Mouse (Mus musculus): ENCODE data around the gene Cnot2. TPM values are rescaled to one million over a fixed set of nuclear protein-coding genes. Genes with fewer than 3 reads are reported as not detected.
"Not testable (repeated sequence)": the region's sequence is repeated elsewhere in the genome, so short reads cannot be mapped to it uniquely, and the experiment has no call there.

The Cnot2 gene
- total RNA-seq (2015) (81.1 and 82.9 TPM in 2 replicates), total RNA-seq (2017) (102 and 111 TPM in 2 replicates)

DNA sequence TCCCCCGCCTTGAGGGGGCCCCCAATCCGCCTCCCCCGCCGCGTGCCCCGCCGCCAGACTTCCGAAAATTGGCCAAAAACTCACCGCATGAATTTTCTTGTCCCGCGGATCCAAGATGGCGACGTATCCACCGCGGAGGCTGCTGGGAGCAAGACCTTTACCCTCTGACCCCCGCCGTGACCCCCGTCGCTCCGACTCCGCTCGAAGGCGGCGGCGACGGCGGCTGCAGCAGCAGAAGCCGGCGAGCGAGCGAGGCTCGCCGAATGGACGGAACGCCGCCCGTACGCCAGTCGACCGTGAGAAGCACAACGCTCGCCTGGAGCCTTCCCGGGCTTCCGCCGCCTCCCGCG, at the start of gene Cnot2:
Cnot2 (minus strand) TSS at position 143 of the 350 bp plus-strand sequence.
- ATAC-seq (ENCODE audit: poor library complexity, severe bottlenecking), result peak; percentile 78

DNA sequence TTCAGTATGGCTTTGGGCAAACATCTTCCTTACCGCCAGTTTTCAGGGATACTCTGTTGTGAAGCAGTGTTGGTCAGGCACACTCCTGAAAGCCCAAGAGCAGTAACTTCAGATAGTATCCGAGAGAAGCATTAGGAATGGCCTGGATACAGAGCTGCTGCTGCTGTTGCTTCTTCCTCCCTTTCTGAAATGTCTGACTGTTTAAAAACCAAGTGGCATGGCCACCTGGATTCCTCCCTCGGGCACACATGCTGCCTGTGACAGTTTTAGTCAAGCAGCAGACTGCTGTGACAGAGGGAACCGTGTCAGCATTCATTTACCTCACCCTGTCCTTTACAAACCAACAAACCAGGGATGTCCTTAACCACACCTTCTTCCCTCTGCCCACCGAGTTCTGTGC, 47.6 kb upstream of the Cnot2 start:
- ATAC-seq (ENCODE audit: poor library complexity, severe bottlenecking), result no peak

DNA sequence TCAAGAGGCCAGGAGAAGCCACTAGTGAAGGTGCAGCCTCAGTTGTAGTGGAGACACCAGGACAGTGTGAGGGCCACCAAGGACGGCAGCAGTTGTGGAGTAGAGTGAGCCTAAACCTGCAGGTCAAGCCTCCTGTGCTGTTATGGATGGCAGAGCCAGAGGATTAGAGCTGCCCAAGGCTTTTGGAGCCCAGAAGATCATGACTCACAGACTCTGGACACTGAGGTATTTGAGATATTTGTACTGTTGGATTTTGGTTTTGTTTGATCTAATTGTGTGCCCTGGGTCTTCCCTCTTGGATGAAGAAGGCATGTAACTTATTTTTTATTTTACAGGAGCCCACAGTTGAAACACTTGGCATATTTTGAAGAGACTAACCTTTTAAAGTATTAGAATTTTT, 44.7 kb upstream of the Cnot2 start:
- ATAC-seq (ENCODE audit: poor library complexity, severe bottlenecking), result no peak

DNA sequence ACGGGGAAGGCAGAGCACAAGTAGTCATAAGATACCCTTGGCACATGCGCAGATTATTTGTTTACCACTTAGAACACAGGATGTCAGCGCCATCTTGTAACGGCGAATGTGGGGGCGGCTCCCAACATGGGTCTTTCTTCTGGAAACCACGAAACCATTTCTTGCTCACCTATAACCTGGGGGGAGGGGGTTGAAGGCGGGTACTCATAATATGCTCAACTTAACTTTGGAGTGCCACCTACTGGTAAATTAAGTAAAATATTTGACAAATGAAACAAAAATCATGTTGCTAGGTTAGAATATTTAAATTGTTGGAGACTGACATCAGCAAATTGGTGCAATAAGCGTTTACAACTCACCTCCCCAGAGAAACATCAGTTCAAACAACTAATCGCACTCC, 31.9 kb upstream of the Cnot2 start:
- not testable (repeated sequence) for ATAC-seq (ENCODE audit: poor library complexity, severe bottlenecking)

DNA sequence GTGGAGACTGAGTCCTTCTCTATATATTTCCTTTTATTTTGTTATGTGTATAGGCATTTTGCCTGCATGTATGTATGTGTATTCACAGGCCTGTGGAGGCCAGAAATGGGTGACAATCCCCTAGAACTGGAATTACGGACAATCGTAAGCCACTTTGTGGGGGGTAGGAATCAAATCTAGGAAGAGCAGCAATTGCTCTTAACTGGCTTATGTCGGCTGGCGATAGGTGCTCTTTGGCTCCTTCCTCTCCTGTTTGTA, 23.5 kb upstream of the Cnot2 start:
- ATAC-seq (ENCODE audit: poor library complexity, severe bottlenecking), result no peak

DNA sequence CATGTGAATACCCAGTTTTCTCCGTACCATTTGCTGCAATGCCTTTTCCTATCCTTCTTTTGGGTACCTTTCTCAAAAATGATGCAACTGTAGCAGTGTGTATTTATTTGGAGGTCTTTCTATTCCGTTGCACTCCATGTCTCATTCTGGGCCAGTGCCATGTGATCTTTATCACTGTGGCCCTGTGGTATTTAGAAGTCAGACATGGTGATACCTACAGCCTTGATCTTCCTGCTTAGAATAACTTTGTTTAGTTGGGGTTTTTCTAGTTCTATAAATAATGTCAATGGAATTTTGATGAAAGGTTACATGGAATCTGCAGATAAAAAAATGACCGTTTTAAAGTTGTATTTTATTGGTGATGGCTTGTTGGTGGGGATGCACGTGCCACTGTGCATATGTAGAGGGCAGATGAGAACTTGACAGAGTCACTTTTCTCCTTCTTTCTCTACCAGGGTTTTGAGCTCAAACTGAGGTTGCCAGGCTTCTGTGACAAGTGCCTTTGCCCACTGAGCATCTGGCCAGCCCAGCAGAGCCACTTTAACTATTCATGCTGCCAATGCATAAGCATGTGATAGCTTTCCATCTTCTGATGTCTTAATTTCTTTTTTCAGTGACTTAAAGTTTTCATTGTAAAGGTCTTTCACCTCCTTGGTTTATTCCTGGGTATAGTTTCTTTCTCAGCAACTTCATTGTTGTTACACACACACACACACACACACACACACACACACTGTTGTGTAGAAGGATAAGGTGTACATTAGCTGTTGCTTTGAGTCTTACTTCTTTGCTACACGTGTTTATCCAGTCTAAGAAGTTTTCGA, 23.0 kb upstream of the Cnot2 start:
- no peak for ATAC-seq (ENCODE audit: poor library complexity, severe bottlenecking)

DNA sequence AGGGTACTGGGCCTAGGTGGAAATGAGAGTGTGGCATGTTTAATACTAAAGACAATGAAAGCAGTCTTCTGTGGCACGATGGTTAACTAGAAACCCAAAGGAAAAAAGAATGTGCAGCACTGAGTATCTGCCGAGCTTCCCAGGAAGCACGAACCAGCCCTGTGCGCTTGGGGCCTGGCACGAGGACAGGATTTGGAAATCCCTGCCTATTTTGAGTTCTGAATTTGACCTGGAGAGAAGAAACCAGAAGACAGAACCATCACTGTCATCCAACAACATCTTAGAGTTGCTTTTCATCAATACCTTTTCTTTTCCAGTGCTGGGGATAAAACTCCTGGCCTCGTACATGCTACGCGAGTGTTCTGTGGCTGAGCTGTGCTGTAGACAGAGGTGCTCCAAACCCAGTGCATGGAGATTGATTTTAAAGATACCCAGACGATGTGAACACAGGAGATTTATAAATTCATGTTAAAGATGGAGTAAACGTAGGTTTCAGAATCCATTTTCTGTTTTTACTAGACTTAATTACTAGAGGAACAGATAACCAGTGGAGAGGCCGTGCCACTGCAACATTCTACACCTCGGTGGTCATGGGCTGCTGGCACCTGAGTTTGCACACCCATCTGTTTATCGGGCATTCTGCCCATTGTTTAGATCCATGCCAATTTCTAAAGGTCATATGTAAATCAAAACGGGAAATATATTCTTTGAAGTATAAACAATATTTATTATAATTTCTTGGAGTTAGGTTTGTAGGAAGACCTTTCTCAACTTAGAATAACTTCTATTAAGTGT, 17.9 kb upstream of the Cnot2 start:
- ATAC-seq (ENCODE audit: poor library complexity, severe bottlenecking), result no peak

DNA sequence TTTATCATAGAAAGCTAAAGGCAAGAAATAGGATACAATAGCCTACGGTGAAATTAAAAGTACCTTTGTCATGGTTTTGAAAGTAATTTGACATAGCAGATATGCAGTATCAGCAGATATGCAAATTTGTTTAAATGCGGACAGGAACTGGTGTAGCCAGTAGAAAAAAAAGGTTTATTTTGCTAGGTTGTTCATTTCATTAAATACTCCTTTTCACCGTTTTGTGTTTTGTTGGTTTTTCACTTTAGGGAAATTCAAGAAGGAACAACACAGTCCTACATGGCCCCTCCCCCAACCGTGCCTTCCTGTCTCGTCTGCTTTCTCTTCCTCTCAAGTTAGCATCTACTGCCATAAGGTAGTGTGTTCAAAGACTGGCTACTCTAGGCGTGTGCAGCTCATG, 1.4 kb upstream of the Cnot2 start:
- peak; percentile 46 for ATAC-seq (ENCODE audit: poor library complexity, severe bottlenecking)

DNA sequence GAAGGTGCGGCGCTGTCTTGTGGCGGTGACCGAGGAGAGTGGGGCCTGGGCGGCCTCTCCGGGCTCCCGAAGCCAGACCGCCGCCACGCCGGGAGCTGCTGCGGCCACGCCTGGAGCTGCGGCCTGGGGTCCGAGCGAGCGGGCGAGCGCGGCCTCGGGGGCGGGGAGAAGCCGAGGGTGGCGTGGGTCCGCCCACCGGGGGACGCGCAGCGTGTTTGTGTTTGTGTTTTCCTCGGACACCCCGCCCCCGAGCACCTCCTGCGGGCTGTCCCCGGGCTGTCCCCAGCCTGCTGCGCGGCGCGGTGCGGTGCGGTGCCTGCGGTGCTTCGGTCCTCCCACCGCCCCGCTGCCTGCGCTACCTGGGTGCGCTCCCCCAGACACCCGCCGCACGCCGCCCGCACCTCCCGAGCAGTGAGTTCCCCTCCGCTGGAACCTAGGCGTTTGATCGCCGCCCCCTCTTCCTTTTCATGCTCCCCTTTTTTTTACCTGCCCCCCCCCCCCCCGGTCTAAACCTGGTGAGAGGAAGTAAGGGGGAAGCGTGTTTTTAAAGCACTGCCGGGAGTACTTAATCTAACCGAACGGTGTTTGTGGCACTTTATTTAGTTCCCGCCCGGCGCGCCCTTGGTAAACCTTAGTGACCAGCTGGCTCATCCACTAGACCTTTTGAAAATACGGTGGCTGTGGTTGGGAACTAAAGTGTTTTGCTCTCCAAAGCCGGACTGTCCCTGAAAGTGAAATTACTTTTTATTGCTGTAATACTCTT, 589 bp upstream of the Cnot2 start:
- ATAC-seq (ENCODE audit: poor library complexity, severe bottlenecking), result peak; percentile 36

DNA sequence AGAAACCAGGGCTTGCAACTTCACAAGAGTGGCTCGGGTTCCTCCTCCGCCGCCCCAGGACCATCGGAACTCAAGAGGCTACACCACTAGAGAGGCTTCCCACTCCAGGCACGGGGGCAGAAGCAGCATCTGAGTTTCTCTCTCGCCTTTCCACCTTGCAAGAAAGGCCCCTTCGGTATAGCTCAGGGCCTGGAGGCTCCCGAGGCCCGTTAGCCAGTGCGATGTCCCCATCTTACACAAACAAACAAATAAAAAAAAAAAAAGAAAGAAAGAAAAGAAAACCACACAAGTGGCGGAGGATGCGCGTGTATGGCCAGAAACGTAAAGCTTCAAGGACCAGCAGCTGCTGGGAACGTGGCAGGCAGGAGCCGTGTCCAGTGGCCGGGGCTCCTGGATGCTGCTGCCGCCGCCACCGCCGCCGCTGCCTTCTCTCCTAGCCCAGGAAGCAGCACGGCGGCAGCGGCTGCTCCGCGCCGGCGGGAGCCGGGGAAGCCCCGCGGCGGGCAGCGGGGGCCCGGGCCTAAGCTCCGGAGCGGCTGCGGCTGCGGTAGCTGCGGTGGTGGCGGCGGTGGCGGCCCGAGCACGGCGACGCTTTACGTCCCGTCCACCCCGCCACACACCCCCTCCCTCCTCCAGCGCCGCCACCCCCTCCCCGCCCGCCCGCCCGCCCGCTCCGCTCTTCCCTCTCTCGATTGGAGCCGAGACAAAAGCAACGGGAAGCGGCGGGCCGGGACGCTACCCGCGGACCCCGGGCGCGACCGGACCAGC, 536 bp downstream of the Cnot2 start:
- ATAC-seq (ENCODE audit: poor library complexity, severe bottlenecking), result peak; percentile 43

DNA sequence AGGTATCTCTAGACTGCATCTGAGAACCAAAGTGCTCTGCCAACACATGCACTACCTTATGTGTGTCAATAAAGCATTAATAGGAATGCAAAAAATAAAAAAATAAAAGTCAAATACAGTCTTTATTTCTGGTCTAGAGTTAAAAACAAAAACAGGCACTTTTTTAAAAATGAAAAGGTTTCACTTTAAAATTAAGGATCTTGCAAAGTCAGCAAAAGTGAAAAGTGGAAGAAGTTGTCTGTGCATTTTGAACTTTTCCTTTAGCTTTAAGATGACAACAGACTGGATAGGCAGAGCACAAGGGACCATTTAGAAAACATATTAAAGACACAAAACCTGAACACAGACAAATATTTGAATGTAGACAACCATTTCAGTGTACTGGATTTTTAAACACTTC, 1.8 kb downstream of the Cnot2 start:
- ATAC-seq (ENCODE audit: poor library complexity, severe bottlenecking), result no peak

DNA sequence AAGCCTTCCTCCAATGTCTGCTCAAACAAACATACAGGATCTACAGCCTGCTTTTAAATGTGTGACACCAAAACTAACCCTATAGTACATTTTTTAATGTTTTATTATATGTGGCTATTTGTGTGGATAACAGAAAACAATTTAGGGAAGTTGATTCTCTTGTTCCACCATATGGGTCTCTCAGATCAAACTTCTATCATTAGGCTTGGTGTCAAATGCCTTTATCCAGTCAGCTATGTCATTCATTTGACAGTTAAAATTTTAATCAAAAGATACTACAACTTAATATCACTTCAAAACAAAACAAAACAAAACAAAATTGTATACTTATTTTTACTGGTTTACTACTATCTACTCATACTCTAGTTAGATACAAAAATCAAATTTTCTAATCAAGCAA, 2.9 kb downstream of the Cnot2 start:
- no peak for ATAC-seq (ENCODE audit: poor library complexity, severe bottlenecking)

DNA sequence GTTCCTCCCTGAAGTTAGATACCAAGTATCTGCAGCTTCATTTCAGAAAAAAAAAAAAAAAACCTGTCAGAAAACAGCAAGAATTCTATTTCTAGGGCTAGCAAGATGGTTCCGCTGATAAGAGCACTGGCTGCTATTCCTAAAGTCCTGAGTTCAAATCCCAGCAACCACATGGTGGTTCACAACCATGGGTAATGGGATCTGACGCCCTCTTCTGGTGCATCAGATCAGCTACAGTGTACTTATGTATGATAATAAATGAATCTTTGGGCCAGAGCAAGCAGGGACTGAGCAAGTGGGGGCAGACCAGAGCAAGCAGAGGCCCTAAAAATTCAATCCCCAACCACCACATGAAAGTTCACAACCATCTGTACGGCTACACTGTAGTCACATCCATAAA, 4.1 kb downstream of the Cnot2 start:
- no peak for ATAC-seq (ENCODE audit: poor library complexity, severe bottlenecking)

DNA sequence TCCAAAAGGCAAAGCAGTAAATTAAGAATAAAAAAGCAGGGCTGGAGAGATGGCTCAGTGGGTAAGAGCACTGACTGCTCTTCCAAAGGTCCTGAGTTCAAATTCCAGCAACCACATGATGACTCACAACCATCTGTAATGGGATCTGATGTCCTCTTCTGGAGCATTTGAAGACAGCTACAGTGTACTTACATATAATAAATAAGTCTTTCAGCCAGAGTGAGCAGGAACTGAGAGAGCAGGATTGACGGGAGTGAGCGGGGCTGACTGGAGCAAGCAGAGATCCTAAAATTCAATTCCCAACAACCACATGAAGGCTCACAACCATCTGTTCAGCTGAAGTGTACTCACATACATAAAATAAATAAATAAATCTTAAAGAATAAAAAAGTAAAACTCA, 5.2 kb downstream of the Cnot2 start:
- not testable (repeated sequence) for ATAC-seq (ENCODE audit: poor library complexity, severe bottlenecking)

DNA sequence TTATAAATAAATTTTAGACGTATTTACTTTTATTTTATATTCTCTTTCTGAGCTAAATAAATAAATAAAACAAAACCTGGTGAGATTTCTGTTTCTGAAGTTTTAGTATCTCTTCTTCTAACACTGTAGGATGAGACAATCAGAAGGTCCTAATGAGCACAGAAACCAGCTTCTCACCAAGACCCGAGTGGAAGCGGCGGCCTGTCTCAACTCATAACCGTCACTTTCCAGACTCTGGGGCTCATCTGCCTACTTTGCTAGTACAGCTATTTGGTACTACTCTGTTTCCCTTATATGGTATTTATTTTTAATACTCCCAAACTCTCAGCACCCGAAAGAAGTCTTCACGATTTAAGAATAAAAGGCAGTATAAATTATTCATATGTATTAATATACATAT, 10.8 kb downstream of the Cnot2 start:
- no peak for ATAC-seq (ENCODE audit: poor library complexity, severe bottlenecking)

DNA sequence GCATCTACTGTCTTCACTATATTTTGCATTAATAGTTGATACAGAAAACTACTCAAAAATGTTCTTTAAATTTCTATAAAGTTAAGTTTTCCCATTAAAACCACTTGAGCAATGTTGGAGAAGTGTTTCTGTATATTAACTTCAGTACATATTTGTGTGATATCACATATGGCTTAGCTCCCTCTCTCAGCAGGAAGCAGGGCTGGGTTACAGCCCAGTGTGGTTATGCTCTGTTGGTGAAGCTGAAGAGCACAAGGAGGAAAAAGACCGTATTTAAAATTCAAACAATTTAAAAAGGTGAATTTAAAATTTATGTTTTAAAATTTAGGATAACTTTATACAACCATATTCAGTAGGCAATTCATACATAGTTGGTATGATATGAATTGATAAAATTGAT, 12.8 kb downstream of the Cnot2 start:
- 0 out of 2 replicates have a peak, but pooled peaks have one; percentile 20 for ATAC-seq (ENCODE audit: poor library complexity, severe bottlenecking)

DNA sequence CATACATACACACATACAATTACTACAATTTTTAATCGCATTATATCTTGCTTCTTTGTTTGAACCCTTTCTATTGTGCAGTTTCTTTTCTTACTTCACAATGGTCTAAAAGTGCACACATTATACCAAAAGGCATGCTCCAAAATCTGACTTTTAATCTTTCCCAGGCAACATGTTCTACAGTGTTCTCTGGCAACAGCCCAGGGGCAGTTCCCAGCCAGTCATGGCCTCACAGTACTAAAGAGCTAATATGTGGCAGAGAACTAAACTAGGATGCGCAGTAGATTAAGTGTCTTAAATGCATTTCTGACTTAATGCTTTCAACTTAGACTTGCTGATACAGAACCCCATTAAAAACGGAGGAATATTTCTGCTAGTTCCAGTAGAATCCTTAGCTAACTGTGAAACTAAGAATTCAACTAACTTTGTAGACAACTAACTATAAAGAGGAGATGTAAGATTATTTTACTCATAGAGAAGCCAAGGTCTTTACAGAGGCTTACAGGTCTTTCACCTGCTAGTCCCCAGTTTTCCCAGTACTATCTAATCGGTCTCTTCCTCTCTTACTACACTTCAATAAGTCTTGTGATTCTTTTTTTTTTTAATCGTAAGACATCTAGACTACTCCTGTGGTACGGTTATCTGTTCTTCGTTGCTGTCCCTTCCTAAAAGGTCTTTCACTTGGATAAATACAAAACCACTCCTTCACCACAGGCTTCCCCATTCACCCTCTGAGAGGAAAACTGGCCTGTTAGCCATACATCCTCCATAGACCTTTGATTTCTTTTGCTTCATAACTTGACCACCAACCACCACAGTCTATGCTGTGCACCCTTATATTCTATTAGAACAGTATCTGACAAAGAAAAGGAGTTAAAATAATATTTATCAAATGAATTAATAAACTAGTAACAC, 13.6 kb downstream of the Cnot2 start:
- peak; percentile 25; the same call in 1 of the 2 replicates for ATAC-seq (ENCODE audit: poor library complexity, severe bottlenecking)

DNA sequence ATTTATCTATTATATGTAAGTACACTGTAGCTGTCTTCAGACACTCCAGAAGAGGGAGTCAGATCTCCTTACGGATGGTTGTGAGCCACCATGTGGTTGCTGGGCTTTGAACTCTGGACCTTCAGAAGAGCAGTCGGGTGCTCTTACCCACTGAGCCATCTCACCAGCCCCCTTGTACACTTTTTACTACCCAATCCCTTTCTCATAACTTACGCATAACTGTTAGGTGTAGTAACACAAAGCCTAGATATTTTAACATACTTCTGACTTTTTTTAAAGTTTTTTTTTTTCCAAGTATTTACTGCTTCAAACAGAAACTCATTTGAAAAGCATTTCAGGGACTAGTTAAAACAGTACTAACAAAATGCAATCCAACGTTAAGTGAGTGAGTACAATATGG, 14.8 kb downstream of the Cnot2 start:
- ATAC-seq (ENCODE audit: poor library complexity, severe bottlenecking), result not testable (repeated sequence)

DNA sequence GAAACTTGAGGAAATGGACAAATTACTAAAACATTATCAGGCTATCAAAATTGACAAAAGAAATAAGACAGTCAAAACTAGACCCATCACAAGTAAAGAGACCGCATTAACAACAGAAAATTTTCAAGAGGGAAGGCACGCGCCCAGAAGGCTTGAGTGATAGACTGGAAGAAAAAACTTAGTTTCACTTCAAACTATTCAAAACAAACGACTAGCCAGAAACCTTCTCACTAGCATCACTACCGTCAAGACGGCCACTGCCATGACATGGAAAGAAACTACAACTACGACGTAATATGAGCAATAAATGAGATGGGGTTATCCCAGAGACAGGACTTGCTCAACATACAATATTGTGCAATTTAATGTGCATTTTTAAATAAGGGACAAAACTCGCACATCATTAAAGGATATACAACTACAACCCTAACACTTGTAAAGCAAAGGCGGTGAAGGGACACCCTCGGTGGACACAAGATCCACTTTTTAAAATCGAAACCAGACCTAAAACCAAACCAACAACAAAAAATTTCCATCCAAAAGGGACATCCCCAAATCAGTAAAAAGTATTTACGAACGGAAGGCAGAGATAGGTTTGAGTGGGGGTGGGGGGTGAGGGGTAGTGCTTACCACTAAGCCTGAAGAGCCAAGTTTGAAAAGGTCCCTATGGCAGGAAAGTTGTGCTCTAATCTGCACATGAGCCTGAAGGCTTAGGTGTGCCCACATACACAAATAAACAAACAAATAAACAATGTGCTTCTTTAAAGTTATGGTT, 16.3 kb downstream of the Cnot2 start:
- ATAC-seq (ENCODE audit: poor library complexity, severe bottlenecking), result peak; percentile 60

Measured in megakaryocyte, adult 5-6 weeks (primary cell).